Mouse (Mus musculus) heart, postnatal 4 days (tissue): ENCODE measurements around the gene March9. TPM values are rescaled to one million over a fixed set of nuclear protein-coding genes. Genes with fewer than 3 reads are reported as not detected.
A peak's percentile ranks its signal among the peaks of the same experiment; 100 is the strongest.

Experiments used
- DNase-seq: peaks from one replicate; pipeline ENCODE4 v3.0.0; 2021
- total RNA-seq, 2 experiments: library from RNA; stranded (reverse); gene quantifications; 2 replicates each; pipeline ENCODE4 v1.2.3; 2021

The March9 gene
- 1 to 10 TPM; 1.7 to 1.8 TPM for total RNA-seq

DNA sequence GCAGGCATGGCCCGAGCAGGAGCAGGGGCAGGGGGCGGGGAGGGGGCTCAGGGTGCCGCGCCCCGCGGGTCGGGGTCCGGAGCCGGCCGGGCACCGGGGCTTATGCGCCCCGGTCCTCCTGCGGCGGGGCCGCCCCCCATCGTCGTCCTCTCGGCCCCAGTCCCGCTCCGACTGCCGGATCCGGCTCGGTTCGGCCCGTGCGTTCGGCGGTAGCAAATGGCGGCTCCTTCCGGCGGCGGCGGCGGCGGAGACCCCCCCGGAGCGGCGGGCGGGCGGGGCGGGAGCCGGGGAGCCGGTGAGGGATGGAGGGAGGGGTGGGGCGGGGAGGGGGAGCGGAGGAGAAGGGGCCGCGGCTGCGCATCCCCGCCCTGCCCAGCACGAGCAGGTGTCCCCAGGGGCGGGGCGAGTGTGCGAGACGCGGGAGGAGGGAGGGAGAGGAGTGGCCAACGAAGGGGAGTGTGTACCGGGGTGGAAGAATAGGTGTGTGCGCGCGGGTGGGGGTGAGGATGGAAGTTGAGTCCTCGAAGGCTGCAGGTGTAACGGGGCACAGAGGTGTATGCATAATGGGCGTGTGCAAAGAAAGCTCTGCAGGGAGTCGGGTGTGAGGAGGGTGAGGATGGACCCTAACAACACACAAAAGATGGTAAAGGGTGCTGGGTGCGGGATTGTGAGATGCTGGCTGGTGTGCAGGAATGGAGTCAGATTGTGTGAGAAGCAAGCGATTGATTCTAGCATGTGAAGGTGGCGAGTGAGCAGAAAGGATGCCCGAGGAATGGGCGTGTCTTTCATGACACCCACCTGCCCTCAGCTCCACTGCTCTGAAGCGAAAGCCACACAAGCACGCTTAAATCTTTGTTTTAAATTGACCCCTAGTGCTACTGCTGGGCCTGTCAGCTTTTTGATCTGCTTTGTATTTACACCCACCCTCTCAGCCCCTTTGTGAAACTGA is at the start of gene March9:
TSS of gene March9 (minus strand) at position 217 of the 949 bp plus-strand sequence.
- peak; percentile 44 for DNase-seq

DNA sequence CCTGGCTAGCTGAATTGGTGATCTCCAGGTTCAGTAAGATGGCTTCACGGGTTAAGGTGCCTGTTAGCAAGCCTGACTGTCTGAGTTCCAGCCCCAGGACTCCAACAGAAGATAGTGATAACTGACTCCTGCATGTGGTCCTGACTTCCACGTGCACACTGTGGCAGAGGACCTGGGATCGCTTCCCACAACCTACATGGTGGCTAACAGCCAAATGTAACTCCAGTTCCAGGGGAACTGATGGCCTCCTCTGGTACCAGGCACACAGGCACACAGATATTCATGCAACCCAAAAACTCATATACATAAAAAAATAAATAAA is 48.2 kb upstream of the March9 start:
- no peak for DNase-seq

DNA sequence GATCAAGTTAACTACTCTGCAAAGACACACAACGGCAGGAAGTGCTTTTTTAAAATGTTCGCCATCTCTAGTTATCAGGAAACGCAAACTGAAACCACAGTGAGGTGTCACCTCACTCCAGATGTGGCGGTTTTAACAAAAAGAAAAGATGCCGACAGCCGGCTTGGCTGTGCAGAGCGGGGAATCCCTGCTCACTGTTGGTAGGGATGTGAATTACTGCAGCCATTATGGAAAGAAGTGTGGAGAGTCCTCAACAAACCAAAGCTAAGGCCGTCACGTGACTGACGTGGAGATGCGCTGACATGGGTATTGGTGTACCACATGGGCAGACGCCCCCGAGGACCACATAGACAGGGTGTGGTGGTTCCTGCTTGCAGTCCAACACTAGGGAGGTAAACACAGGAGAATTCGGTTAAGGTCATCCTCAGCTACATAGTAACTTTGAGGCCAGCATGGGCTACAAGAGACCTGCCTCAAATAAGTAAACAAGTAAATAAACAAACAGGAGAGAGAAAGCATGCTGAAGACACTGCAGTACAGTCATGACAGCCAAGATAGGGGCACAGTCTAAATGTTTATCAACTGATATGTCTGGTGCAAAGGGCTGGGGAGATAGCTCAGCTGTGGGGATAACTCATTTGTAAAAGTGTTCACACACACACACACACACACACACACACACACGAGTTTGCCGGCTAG is 47.7 kb upstream of the March9 start:
- DNase-seq, result no peak

DNA sequence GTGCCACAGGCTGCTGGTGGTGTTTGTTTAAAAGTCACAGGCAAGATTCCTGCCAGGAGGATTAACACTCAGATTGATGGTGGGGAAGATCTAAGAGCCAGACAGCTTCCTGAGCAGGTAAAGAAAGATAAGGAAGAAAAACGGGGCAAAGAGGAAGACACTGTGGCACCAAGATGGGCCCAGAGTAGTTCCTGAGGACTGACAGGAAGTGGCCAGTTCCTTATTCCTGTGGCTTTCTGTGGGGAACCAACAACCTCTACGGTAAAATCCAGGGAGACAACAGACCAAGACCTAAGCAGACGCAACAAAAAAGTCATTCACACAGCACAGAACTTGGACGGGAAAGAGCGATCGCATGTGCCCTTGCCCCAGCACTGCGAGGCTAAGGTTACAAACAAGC is 43.6 kb upstream of the March9 start:
- DNase-seq, result no peak

DNA sequence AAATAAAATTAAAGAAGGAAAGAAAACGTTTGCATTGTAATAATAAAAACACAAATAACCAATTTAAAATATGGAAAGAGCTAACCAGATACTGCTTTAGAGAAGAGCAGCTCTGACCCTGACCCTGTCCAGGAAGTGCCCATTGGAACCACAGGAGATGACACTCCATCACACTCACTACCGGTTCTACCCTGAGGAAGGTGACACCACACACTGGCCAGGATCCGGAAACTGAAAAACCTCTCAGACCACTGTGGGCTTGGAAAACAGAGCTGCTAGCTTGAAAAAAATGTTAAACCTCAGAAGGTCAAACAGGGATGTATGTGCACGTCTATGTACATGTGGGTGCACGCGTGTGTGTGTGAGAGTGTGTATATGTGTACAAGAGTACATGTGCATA is 41.2 kb upstream of the March9 start:
- DNase-seq, result no peak

DNA sequence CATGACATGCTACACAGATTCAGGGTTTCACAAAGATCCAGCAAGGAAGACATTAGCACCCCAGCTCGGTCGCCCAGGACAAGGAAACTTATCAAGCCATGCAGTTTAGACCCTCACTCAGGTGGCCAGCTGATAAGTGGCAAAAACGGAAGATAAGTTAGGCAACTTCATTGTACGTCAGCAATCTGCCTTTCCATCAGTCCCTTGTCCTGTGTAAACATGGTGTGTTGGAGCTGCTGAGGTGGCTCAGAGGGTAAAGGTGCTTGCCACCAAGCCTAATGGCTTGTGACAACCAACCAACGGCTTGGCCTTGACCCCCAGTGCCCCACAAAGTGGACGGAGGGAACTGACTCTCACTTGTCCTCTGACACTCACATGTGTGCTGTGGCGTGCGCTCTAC is 40.4 kb upstream of the March9 start:
- no peak for DNase-seq

DNA sequence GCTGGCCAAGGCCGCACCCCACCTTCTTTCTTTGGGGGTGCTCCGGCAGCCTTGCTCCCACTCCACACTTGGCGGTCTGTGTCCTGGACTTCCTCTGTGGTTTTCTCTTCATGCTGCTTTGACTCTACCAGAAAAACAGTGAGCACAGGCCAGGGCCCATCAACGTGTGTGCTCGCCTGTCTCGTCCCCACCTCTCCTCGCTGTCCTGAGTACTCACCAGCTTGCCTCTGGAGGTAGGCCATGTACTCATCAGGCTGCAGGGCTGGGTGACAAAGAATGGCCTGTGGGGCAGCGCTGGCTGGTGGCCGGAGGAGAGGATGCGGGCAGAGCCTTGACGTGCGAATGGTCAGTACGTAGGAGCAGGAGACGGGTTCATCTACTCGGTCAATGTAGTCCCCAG is 39.9 kb upstream of the March9 start:
- no peak for DNase-seq

DNA sequence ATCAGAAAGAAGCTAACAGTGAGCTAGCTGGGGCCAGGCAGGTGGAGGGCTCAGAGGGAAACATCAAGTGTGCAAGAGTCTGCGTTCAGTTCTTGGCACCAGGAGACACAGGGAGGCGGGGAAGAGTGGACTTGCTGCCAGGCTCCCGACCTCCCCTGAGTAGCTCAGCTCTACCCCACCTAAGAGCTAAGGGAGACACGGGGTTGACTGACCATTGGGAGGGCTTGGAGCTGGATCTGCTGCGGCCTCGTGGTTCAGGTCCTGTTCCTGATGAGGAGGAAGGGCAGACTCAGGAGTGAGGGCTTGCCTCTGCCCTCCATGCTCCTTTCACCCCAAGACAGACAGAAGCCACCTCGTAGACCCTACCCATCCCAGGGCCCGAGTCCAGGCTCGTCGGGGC is 39.2 kb upstream of the March9 start:
- DNase-seq, result no peak

DNA sequence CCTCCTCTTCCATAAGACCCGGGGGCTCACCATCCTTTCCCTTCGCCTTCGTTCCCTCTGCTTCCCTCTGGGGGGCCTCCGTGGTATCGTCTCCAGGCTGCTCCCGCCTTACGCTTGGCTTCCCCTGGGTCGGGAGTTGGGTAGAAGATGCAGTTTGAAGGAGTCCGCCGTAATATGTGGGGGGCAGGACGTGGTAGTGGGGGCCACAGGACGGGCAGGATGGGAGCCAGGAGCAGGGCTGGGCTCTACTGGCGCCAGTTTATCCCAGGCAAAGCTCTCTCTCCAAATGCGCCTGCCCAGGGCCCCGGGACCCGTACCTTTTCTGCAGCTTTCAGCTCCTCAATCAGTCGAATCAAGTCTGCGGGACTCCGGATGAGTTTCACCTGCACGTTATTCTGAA is 38.5 kb upstream of the March9 start:
- no peak for DNase-seq

DNA sequence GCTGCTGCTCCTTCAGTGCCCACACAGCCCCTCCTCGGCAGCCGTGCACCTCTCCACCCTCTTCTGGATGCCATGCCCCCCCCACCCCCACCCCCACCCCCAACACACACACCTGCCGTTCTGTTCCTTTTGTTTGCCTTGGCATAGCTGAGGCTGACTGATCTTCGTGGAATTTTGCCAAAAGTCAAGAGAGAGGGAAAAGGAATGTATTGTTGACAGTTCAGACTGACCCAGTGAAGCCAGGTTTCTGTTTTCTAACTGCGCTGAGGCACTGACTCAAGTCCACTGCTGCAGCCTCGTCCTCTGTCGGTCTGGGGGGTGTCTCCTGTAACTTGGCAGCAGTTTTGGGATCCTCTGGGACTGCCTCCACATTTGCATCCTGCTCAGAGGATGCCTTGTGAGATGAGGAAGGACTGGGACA is 34.4 kb upstream of the March9 start:
- no peak for DNase-seq

DNA sequence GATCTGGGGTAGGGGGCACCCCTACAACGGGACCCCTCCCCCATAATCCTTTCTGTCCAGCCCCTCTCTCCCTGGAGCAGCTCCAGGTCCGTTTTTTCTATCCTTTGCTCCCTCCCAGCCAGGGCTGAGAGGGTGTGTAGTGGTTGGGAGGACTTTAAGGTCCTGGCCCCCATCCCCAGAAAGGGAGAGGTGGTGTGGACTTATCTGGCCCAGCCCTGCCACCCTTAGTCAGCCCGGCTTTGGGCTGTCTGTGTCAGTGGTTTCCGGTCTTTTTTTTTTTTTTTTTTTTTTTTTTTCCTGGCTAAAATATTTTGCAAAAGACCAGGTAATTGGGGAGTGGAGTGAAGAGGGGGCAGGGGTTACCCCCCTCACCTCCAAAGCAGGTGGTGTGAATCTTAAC is 32.8 kb upstream of the March9 start:
- DNase-seq, result no peak

DNA sequence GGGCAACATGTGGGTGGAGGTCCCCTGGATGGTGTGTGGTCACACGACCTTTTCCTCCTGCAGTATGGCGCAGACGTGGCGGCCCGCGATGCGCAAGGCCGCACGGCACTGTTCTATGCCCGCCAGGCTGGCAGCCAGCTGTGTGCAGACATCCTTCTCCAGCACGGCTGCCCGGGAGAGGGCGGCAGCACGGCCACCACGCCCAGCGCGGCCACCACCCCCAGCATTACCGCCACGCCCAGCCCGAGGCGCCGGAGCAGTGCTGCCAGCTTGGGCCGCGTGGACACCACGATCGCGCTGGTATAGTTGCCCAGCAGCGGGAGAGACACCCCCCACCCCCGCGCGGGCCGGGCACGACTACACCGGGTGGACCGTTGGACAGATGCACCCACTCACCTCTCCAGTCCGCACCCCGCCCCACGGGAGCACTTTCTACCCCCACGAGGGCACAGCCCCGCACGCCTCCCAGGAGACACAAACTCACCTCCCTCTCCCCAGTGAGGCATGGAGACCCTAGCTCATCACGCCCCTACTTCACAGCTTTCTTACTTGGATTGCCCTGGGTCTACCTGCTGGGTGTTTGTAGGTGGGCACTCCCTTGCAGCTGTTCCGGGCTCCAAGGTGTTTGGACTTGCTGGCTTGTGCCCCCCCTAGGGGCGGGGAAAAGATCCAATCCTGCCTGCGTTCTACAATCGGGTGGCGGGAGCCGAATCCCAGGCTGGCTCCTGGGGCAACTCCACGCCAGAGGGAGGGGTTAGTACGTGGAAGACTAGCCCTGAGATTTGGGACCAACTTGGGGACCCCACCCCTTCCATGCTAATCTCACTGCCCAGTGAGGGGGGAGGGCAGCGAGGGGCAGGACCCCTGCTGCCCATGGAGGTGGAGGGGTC is 31.8 kb upstream of the March9 start:
- no peak for DNase-seq

DNA sequence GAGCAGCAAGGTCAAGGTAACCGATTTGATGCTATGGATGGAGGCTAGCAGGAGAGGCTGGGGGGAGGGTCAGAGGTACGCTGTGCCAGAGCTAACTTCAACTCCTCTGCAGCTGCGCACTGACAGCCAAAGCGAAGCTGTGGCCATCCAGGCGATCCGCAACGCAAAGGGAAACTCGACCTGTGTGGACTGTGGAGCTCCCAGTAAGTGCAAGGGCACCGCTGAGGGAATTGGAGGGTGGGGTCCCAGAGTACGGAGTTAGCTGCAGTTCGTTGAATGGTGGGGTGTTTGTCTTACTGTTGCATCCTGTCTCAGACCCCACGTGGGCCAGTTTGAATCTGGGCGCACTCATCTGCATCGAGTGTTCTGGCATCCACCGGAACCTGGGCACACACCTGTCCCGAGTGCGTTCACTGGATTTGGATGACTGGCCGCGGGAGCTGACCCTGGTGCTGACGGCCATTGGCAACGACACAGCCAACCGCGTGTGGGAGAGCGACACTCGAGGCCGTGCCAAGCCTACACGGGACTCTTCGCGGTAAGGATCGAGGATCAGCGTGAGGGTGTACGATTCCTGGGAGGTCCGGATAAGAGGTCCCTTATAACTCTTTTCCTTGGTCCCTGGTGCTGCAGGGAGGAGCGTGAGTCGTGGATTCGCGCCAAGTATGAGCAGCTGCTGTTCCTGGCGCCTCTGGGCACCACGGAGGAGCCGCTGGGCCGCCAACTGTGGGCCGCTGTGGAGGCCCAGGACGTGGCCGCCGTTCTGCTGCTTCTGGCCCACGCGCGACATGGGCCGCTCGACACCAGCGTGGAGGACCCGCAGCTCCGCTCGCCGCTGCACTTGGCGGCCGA is 30.8 kb upstream of the March9 start:
- peak; percentile 67 for DNase-seq

DNA sequence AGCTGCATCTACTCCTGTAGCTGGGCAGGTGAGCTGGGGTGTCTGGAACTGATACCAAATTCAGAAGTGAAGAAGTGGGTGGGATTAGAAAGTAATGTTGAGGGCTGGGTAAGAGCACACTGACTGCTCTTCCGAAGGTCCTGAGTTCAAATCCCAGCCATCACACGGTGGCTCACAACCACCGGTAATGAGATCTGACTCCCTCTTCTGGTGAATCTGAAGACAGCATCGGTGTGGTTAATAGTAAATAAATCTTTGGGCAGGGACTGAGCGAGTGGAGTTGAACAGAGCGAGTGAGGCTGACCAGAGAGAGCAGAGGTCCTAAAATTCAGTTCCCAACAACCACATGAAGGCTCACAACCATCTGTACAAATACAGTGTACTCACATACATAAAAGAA is 25.6 kb upstream of the March9 start:
- no peak for DNase-seq

DNA sequence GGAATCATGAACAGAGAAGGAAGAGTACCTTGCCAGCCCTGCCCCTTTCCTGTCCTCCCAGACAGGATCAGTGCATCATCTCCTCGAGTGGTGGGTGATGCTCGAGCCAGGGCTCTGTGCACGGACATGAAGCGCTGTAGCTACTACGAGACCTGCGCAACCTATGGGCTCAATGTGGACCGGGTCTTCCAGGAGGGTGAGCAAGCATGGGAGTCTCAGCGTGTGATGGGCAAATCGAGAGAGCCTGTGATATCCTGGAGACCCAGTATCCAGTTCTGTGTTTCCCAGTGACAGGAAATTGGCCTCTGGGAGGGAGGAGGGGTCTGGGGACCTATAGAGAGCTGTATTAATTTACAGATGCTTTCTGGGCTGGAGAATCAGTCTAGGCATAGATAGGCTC is 25.1 kb upstream of the March9 start:
- DNase-seq, result no peak

DNA sequence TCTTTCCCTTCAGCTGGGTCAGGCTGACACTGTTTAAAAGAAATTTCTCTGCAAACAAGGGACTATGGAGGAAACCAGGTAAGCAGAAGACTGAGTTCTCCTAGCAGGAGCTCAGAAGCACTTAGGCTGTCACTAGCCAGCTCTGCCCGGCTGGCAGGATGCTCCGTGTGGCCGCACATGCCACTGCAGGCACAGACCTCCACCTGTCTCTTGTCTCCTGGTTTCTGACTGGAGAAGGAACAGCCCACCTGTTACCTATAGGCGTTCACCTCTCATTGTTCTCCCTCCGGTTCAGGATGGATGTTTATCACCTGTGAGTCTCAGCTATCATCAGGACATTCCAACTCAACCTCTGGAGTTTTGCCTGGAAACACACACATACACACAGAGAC is 23.9 kb upstream of the March9 start:
- no peak for DNase-seq

DNA sequence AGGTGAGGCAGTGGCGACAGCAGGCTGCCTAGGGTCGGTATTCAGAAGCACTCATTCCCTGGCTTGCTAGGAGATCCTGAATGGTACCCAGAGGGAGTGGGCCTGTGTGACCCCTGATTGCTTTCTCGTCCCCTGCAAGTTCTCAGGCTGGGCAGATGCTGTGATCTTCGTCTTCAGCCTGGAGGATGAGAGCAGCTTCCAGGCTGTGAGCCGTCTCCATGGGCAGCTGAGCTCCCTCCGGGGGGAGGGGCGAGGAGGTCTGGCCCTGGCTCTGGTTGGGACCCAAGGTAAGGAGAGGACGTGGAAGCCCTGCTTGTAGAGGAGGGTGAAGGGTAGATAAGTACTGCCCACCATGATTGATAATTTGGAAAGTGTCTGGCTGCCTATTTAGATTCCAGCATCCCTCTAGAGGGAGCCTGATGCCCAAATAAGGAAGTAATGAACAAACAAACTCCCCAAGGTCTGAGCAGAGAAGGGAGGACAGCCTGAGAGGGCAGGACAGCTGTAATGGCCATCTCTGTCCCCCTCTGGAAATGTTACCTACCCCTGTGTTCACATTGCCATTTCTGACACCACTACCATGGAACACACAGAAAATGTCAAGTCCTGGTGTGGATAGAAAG is 23.4 kb upstream of the March9 start:
- no peak for DNase-seq

DNA sequence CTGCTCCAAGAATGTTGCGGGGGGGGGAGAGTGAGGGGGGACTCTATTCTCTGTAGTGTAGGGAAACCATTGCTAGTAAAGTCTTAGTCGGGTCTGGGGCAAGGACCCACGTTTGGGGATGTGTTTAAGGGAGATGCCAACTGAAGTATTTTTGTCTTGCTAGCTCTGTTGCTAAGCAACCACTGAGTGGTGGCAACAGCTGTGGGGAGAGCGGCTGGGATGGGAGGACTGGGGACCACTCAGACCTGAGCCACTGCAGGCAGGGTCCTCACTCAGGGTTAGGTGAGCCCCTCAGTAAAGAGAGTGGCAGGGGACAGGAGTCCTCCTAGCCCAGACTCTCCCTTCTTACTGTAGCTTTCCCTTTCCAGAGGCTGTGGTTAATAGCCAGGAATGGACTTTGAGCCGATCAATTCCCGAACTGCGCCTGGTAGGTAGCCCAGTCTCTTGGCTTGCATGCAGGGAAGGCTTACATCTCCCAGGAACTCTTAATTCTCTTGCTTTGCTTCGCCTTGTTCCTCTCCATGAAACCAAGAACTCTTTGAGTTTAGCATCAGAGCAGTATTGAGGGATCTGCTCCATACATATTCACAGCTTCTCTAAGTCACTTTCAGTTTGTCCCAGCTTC is 22.1 kb upstream of the March9 start:
- no peak for DNase-seq

DNA sequence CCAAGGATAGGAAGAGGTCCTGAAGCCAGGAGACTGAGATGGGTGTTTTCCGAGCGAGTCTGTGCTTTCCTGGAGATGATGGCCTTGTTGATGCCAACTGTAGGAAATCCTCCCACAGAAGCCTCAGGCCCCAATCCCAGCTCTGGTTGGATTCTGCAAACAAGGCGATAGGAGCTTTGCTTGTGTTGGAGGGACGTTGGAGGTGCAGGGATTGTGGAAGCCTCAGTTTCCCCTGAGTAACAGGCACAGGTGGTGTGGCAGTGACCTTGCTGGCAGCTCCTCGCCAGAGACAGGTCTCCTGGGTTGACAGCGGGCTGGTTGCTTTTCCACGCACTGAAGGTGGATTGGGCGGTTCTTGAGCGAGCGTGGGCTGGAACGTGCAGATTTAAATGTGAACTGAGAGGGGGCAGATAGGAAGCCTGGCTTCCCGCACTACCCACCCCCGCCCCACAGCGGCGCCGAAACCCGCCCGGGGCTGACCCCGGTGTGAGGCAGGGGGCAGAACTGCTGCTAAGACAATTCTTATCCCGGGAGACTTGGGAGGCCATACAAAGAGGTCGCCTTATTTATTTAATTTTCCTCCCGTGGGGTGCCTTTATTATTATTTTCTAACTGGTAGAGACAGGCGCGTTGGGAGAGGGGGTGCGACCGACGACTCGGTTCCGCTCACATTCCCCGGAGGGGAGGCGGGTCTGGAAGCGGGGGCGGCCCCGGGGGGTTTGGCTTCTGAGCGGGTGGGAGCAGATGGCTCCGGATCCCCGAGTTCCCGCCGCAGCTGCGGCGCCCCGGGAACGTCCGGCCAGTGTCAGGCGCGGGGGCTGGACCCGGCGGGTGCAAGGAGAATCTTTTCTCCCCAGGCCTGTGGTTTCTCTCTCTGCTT is 21.2 kb upstream of the March9 start:
- DNase-seq, result peak; percentile 61
